Mouse (Mus musculus): ENCODE data around the gene Mpp4.

- TF ChIP-seq USF1 (IDR thresholded peaks at IDR 0.05; ENCODE audit: low read depth) (no peak), POLR2A (IDR thresholded peaks at IDR 0.05; ENCODE audit: insufficient read length, low read depth) (no peak), POLR2AphosphoS2 (IDR thresholded peaks at IDR 0.05; ENCODE audit: insufficient read length, low read depth) (no peak), MYOD1 (IDR thresholded peaks at IDR 0.05; ENCODE audit: control insufficient read depth in 1 of 3, insufficient read length in 2 of 3, low read depth in 2 of 3) (no peak), MAX (IDR thresholded peaks at IDR 0.05; ENCODE audit: low read depth) (no peak), REST (IDR thresholded peaks at IDR 0.05; ENCODE audit: insufficient read depth, insufficient read length) (no peak), CEBPB (IDR thresholded peaks at IDR 0.05; ENCODE audit: insufficient read depth, poor library complexity, severe bottlenecking) (no peak), SRF (IDR thresholded peaks at IDR 0.05; ENCODE audit: control insufficient read depth, insufficient read length, low read depth) (no peak), TCF12 (IDR thresholded peaks at IDR 0.05; ENCODE audit: insufficient read depth, poor library complexity, severe bottlenecking) (no peak), E2F4 (IDR thresholded peaks at IDR 0.05; ENCODE audit: insufficient read depth) (no peak), MYOG (IDR thresholded peaks at IDR 0.05; ENCODE audit: control insufficient read depth in 1 of 3, insufficient read depth in 1 of 3, insufficient read length in 2 of 3, low read depth in 2 of 3) (no peak)
Measured at GRCm38 (mm10) chr1:59170290-59170689, 7.1 kb upstream of the Mpp4 start.
